Mouse (Mus musculus): ENCODE data around the gene Arl8a. TPM values are rescaled to one million over a fixed set of nuclear protein-coding genes. Genes with fewer than 3 reads are reported as not detected.
"Not testable (repeated sequence)": the region's sequence is repeated elsewhere in the genome, so short reads cannot be mapped to it uniquely, and the experiment has no call there.

The Arl8a gene
- polyA plus RNA-seq, 1 experiment, result 44.9 TPM

- 62% methylated on average over 8 of the region's 8 CpGs for WGBS
- Histone ChIP-seq H3K27ac (ENCODE audit: control insufficient read depth, insufficient read depth, low read depth, low read length, poor library complexity) (no peak overlapping the region), H3K4me1 (ENCODE audit: control insufficient read depth, insufficient read depth, low read length) (no peaks in the 10 kb centered on the region; the same call in 1 of the 2 replicates), H3K4me3 (replicated peaks; ENCODE audit: control insufficient read depth, low read depth, low read length) (no peak overlapping the region)
- TF ChIP-seq CTCF (IDR thresholded peaks at IDR 0.05; ENCODE audit: control insufficient read depth, insufficient read depth, low read length) (no peak), POLR2A (IDR thresholded peaks at IDR 0.05; ENCODE audit: borderline replicate concordance, control insufficient read depth, low read depth, low read length) (no peak)
Observed at GRCm38 (mm10) chr1:135186427-135186826, 39.8 kb downstream of the Arl8a start.

GRCm38 (mm10) chr1:135187016-135187415 is 40.4 kb downstream of the Arl8a start:
- 63% methylated on average over 2 of the region's 2 CpGs for WGBS
- not testable (repeated sequence) for H3K27ac ChIP-seq (ENCODE audit: control insufficient read depth, insufficient read depth, low read depth, low read length, poor library complexity); H3K4me3 ChIP-seq (replicated peaks; ENCODE audit: control insufficient read depth, low read depth, low read length); H3K4me1 ChIP-seq (ENCODE audit: control insufficient read depth, insufficient read depth, low read length)

GRCm38 (mm10) chr1:135188197-135188596 is 41.6 kb downstream of the Arl8a start:
- WGBS, result 63% methylated on average over 3 of the region's 3 CpGs
- TF ChIP-seq POLR2A (IDR thresholded peaks at IDR 0.05; ENCODE audit: borderline replicate concordance, control insufficient read depth, low read depth, low read length), result no peak
- no peak for TF ChIP-seq CTCF (IDR thresholded peaks at IDR 0.05; ENCODE audit: control insufficient read depth, insufficient read depth, low read length)
- Histone ChIP-seq H3K4me3 (replicated peaks; ENCODE audit: control insufficient read depth, low read depth, low read length) (no peak overlapping the region), H3K27ac (ENCODE audit: control insufficient read depth, insufficient read depth, low read depth, low read length, poor library complexity) (no peak overlapping the region), H3K4me1 (ENCODE audit: control insufficient read depth, insufficient read depth, low read length) (no peaks in the 10 kb centered on the region; the same call in 1 of the 2 replicates)

GRCm38 (mm10) chr1:135189186-135189585 is 42.6 kb downstream of the Arl8a start:
- H3K4me1 ChIP-seq (ENCODE audit: control insufficient read depth, insufficient read depth, low read length), result no peaks in the 10 kb centered on the region; the same call in 1 of the 2 replicates
- no peak overlapping the region for H3K4me3 ChIP-seq (replicated peaks; ENCODE audit: control insufficient read depth, low read depth, low read length)
- TF ChIP-seq POLR2A (IDR thresholded peaks at IDR 0.05; ENCODE audit: borderline replicate concordance, control insufficient read depth, low read depth, low read length), result no peak
- H3K27ac ChIP-seq (ENCODE audit: control insufficient read depth, insufficient read depth, low read depth, low read length, poor library complexity), result no peak overlapping the region
- WGBS, result 86% methylated on average over 4 of the region's 4 CpGs

- H3K4me3 ChIP-seq (replicated peaks; ENCODE audit: control insufficient read depth, low read depth, low read length); H3K27ac ChIP-seq (ENCODE audit: control insufficient read depth, insufficient read depth, low read depth, low read length, poor library complexity); H3K4me1 ChIP-seq (ENCODE audit: control insufficient read depth, insufficient read depth, low read length): not testable (repeated sequence)
- 87% methylated on average over 5 of the region's 5 CpGs for WGBS
Observed at GRCm38 (mm10) chr1:135194335-135194734, 47.7 kb downstream of the Arl8a start.

GRCm38 (mm10) chr1:135195907-135196440 is 49.4 kb downstream of the Arl8a start:
- no peak overlapping the region for H3K27ac ChIP-seq (ENCODE audit: control insufficient read depth, insufficient read depth, low read depth, low read length, poor library complexity)
- H3K4me1 ChIP-seq (ENCODE audit: control insufficient read depth, insufficient read depth, low read length), result no peaks in the 10 kb centered on the region; the same call in 1 of the 2 replicates
- 85% methylated on average over 6 of the region's 6 CpGs for WGBS
- no peak for TF ChIP-seq POLR2A (IDR thresholded peaks at IDR 0.05; ENCODE audit: borderline replicate concordance, control insufficient read depth, low read depth, low read length)
- no peak for TF ChIP-seq CTCF (IDR thresholded peaks at IDR 0.05; ENCODE audit: control insufficient read depth, insufficient read depth, low read length)
- no peak overlapping the region for H3K4me3 ChIP-seq (replicated peaks; ENCODE audit: control insufficient read depth, low read depth, low read length)

GRCm38 (mm10) chr1:135198412-135198811 is 51.8 kb downstream of the Arl8a start:
- H3K4me3 ChIP-seq (replicated peaks; ENCODE audit: control insufficient read depth, low read depth, low read length), result no peak overlapping the region
- H3K27ac ChIP-seq (ENCODE audit: control insufficient read depth, insufficient read depth, low read depth, low read length, poor library complexity), result no peak overlapping the region
- no peaks in the 10 kb centered on the region; the same call in 1 of the 2 replicates for H3K4me1 ChIP-seq (ENCODE audit: control insufficient read depth, insufficient read depth, low read length)
- TF ChIP-seq POLR2A (IDR thresholded peaks at IDR 0.05; ENCODE audit: borderline replicate concordance, control insufficient read depth, low read depth, low read length) (no peak), CTCF (IDR thresholded peaks at IDR 0.05; ENCODE audit: control insufficient read depth, insufficient read depth, low read length) (no peak)
- WGBS, result 84% methylated on average over 5 of the region's 5 CpGs

- whole genome bisulfite sequencing, result 24% methylated on average over 21 of the region's 21 CpGs
- H3K4me3 ChIP-seq (replicated peaks; ENCODE audit: control insufficient read depth, low read depth, low read length), result no peak overlapping the region
- TF ChIP-seq POLR2A (IDR thresholded peaks at IDR 0.05; ENCODE audit: borderline replicate concordance, control insufficient read depth, low read depth, low read length) (no peak), CTCF (IDR thresholded peaks at IDR 0.05; ENCODE audit: control insufficient read depth, insufficient read depth, low read length) (no peak)
Observed at GRCm38 (mm10) chr1:135199014-135199819, 52.6 kb downstream of the Arl8a start.

GRCm38 (mm10) chr1:135200400-135200799 is 53.8 kb downstream of the Arl8a start:
- WGBS, result 90% methylated on average over 4 of the region's 4 CpGs
- TF ChIP-seq CTCF (IDR thresholded peaks at IDR 0.05; ENCODE audit: control insufficient read depth, insufficient read depth, low read length), result no peak
- no peak for TF ChIP-seq POLR2A (IDR thresholded peaks at IDR 0.05; ENCODE audit: borderline replicate concordance, control insufficient read depth, low read depth, low read length)
- Histone ChIP-seq H3K4me1 (ENCODE audit: control insufficient read depth, insufficient read depth, low read length) (no peaks in the 10 kb centered on the region; the same call in 1 of the 2 replicates), H3K27ac (ENCODE audit: control insufficient read depth, insufficient read depth, low read depth, low read length, poor library complexity) (no peak overlapping the region), H3K4me3 (replicated peaks; ENCODE audit: control insufficient read depth, low read depth, low read length) (no peak overlapping the region)

More at GRCm38 (mm10) chr1:135199014-135199819, 52.6 kb downstream of the Arl8a start:
- H3K27ac ChIP-seq (ENCODE audit: control insufficient read depth, insufficient read depth, low read depth, low read length, poor library complexity), result no peak overlapping the region
- H3K4me1 ChIP-seq (ENCODE audit: control insufficient read depth, insufficient read depth, low read length), result no peaks in the 10 kb centered on the region; the same call in 1 of the 2 replicates

All from bone marrow, adult 2 months (tissue).